Mouse (Mus musculus) testis, adult 2 months (tissue): Measurements from ENCODE around the gene Gm10203. TPM values are rescaled to one million over a fixed set of nuclear protein-coding genes. Genes with fewer than 3 reads are reported as not detected.
A peak's percentile ranks its signal among the peaks of the same experiment; 100 is the strongest.

Experiments used
- H3K27ac ChIP-seq: fragments of 200-500 bp; 2 replicates; pipeline ENCODE4 v1.5.1; 2012; ENCODE audit warnings: low read depth, low read length; ENCODE audit not compliant: control insufficient read depth, insufficient read depth
- H3K27me3 ChIP-seq: fragments of 200-500 bp; 2 replicates; pipeline ENCODE4 v1.6.1; 2012; ENCODE audit warnings: mild to moderate bottlenecking, low read length, moderate library complexity; ENCODE audit not compliant: control insufficient read depth, insufficient read depth
- H3K36me3 ChIP-seq: fragments of 200-500 bp; 2 replicates; pipeline ENCODE4 v1.6.1; 2012; ENCODE audit warnings: mild to moderate bottlenecking, low read length; ENCODE audit not compliant: control insufficient read depth, insufficient read depth
- H3K4me1 ChIP-seq: fragments of 200-500 bp; 2 replicates; pipeline ENCODE4 v1.6.1; 2012; ENCODE audit warnings: low read length; ENCODE audit not compliant: control insufficient read depth, insufficient read depth
- H3K4me3 ChIP-seq: fragments of 200-500 bp; 2 replicates; pipeline ENCODE4 v1.5.1; 2012; ENCODE audit warnings: low read depth, mild to moderate bottlenecking, low read length, moderate library complexity, mixed read lengths; ENCODE audit not compliant: control insufficient read depth
- CTCF ChIP-seq: fragments of 200-500 bp; IDR thresholded peaks from 2 replicates; pipeline ENCODE4 v1.5.1; 2012; ENCODE audit warnings: low read depth, mild to moderate bottlenecking, inconsistent platforms, low read length, moderate library complexity; ENCODE audit not compliant: control insufficient read depth, insufficient read depth, insufficient replicate concordance
- POLR2A ChIP-seq: fragments of 200-500 bp; IDR thresholded peaks from 2 replicates; pipeline ENCODE4 v1.6.1; 2012; ENCODE audit warnings: low read depth, mild to moderate bottlenecking, inconsistent platforms, low read length, moderate library complexity; ENCODE audit not compliant: control insufficient read depth
- polyA plus RNA-seq: library from polyadenylated mRNA; depleted of rRNA; stranded (reverse); fragments of >200 nt; gene quantifications from 2 replicates; pipeline ENCODE4 v1.2.3, GENCODE M21; 2012

The Gm10203 gene
- polyA plus RNA-seq, 1 experiment: not detected

- Histone ChIP-seq H3K27me3 (no peaks in the 10 kb centered on the region), H3K4me1 (peaks cover 3% of the 10 kb centered on the region), H3K4me3 (no peak overlapping the region), H3K27ac (no peak overlapping the region), H3K36me3 (no peaks in the 10 kb centered on the region)
- TF ChIP-seq CTCF (no peak), POLR2A (no peak)
These were observed 5.7 kb downstream of the Gm10203 start for GRCm38 (mm10) chr6:149135631-149136030.

GRCm38 (mm10) chr6:149137936-149138335, 8.0 kb downstream of the Gm10203 start:
- TF ChIP-seq POLR2A (no peak), CTCF (no peak)
- no peaks in the 10 kb centered on the region for H3K4me1 ChIP-seq
- no peak overlapping the region for H3K4me3 ChIP-seq
- H3K36me3 ChIP-seq: no peaks in the 10 kb centered on the region
- no peaks in the 10 kb centered on the region for H3K27me3 ChIP-seq
- H3K27ac ChIP-seq: no peak overlapping the region

- H3K27ac ChIP-seq: no peak overlapping the region
- no peaks in the 10 kb centered on the region for H3K36me3 ChIP-seq
- H3K27me3 ChIP-seq: no peaks in the 10 kb centered on the region
- TF ChIP-seq POLR2A (no peak), CTCF (no peak)
- H3K4me1 ChIP-seq: no peaks in the 10 kb centered on the region
- H3K4me3 ChIP-seq: peak overlapping the region; percentile 70
These were observed 9.0 kb downstream of the Gm10203 start for GRCm38 (mm10) chr6:149139011-149139410.

GRCm38 (mm10) chr6:149139471-149139870, 9.5 kb downstream of the Gm10203 start, which contains the start of gene Etfbkmt:
Gene Etfbkmt, plus strand, starts transcription at chr6:149139849.
- H3K27me3 ChIP-seq: no peaks in the 10 kb centered on the region
- H3K4me1 ChIP-seq: no peaks in the 10 kb centered on the region
- no peak for TF ChIP-seq POLR2A
- TF ChIP-seq CTCF: no peak
- H3K36me3 ChIP-seq: no peaks in the 10 kb centered on the region
- peak within 1 kb of the TSS; percentile 70 for H3K4me3 ChIP-seq
- H3K27ac ChIP-seq: no peak within 1 kb of the TSS

- Histone ChIP-seq H3K27me3 (no peaks in the 10 kb centered on the region), H3K4me1 (no peaks in the 10 kb centered on the region), H3K4me3 (peak overlapping the region; percentile 88), H3K27ac (peak overlapping the region; percentile 54), H3K36me3 (no peaks in the 10 kb centered on the region)
- TF ChIP-seq CTCF (no peak), POLR2A (peak; percentile 85)
These were observed 11.6 kb downstream of the Gm10203 start for GRCm38 (mm10) chr6:149141393-149142173.

- H3K36me3 ChIP-seq: no peaks in the 10 kb centered on the region
- H3K4me1 ChIP-seq: no peaks in the 10 kb centered on the region
- no peak overlapping the region for H3K4me3 ChIP-seq
- H3K27ac ChIP-seq: no peak overlapping the region
- H3K27me3 ChIP-seq: no peaks in the 10 kb centered on the region
- no peak for TF ChIP-seq CTCF
- no peak for TF ChIP-seq POLR2A
These were observed 15.2 kb downstream of the Gm10203 start for GRCm38 (mm10) chr6:149145143-149145542.

- Histone ChIP-seq H3K27ac (no peak overlapping the region), H3K36me3 (no peaks in the 10 kb centered on the region), H3K4me3 (no peak overlapping the region), H3K27me3 (no peaks in the 10 kb centered on the region), H3K4me1 (no peaks in the 10 kb centered on the region)
- no peak for TF ChIP-seq POLR2A
- TF ChIP-seq CTCF: no peak
These were observed 18.7 kb downstream of the Gm10203 start for GRCm38 (mm10) chr6:149148436-149149229.
